Comparison of ENCODE assay signal across 8 mouse cellular contexts in genomic region chr14:96518954-96519682, GRCm38 (mm10). TPM values are rescaled to one million over a fixed set of nuclear protein-coding genes. Genes with fewer than 3 reads are reported as not detected.
DNase-seq lines count a peak whose midpoint lies in the region; ATAC-seq lines count a peak whose summit lies in the region.

Gene Klhl1 (minus strand): TSS chr14:96519102.

- peak; percentile 26; the same call in 1 of the 2 replicates for ATAC-seq in cerebellum, adult (ENCODE audit: insufficient number of reproducible peaks, low FRiP score, low TSS enrichment)
- ATAC-seq in forebrain, embryonic 16.5 days, result peak; percentile 93
- ATAC-seq in limb, embryonic 15.5 days (ENCODE audit: insufficient number of reproducible peaks, low FRiP score, low TSS enrichment, low read depth), result no peak
- ATAC-seq in stomach, embryonic 15.5 days (ENCODE audit: insufficient read depth, low FRiP score, low read depth), result no peak

- H3K4me2 ChIP-seq in forebrain, embryonic 16.5 days (ENCODE audit: low read length), result peak within 1 kb of the TSS; percentile 92
- H3K4me2 ChIP-seq in limb, embryonic 15.5 days, result peak within 1 kb of the TSS; percentile 82
- H3K4me2 ChIP-seq in stomach, embryonic 15.5 days, result peak within 1 kb of the TSS; percentile 91

- no peaks in the 10 kb centered on the region for H3K9me3 ChIP-seq in forebrain, embryonic 16.5 days (ENCODE audit: control insufficient read depth, low read length)
- H3K9me3 ChIP-seq in limb, embryonic 15.5 days, result no peaks in the 10 kb centered on the region
- H3K9me3 ChIP-seq in stomach, embryonic 15.5 days, result no peaks in the 10 kb centered on the region

- no peaks in the 10 kb centered on the region for H3K27me3 ChIP-seq in forebrain, embryonic 16.5 days (replicated peaks; ENCODE audit: control insufficient read depth, insufficient read depth, low read length)
- H3K27me3 ChIP-seq in limb, embryonic 15.5 days, result peaks cover 28% of the 10 kb centered on the region
- no peaks in the 10 kb centered on the region for H3K27me3 ChIP-seq in stomach, embryonic 15.5 days (replicated peaks)

- peak within 1 kb of the TSS; percentile 53 for H3K9ac ChIP-seq in forebrain, embryonic 16.5 days (replicated peaks; ENCODE audit: low read depth, low read length)
- H3K9ac ChIP-seq in limb, embryonic 15.5 days, result no peak within 1 kb of the TSS
- H3K9ac ChIP-seq in stomach, embryonic 15.5 days, result no peak within 1 kb of the TSS; the same call in 1 of the 2 replicates

- no peaks in the 10 kb centered on the region for H3K36me3 ChIP-seq in forebrain, embryonic 16.5 days (ENCODE audit: control insufficient read depth, insufficient read depth)
- H3K36me3 ChIP-seq in limb, embryonic 15.5 days, result no peaks in the 10 kb centered on the region
- no peaks in the 10 kb centered on the region for H3K36me3 ChIP-seq in stomach, embryonic 15.5 days

- H3K4me3 ChIP-seq in forebrain, embryonic 16.5 days (replicated peaks; ENCODE audit: low read length), result peak within 1 kb of the TSS; percentile 53
- peak within 1 kb of the TSS; percentile 41 for H3K4me3 ChIP-seq in limb, embryonic 15.5 days
- peak within 1 kb of the TSS; percentile 45 for H3K4me3 ChIP-seq in stomach, embryonic 15.5 days (replicated peaks)

- WGBS in forebrain, embryonic 16.5 days, result 36% methylated on average over 13 of the region's 13 CpGs
- WGBS in limb, embryonic 15.5 days, result 40% methylated on average over 13 of the region's 13 CpGs
- WGBS in stomach, embryonic 15.5 days, result 47% methylated on average over 13 of the region's 13 CpGs

- DNase-seq in cerebellum, adult 8-10 months, result no peak
- peak; percentile 13 for DNase-seq in 3T3-L1 (ENCODE audit: low read depth, low spot score)
- no peak for DNase-seq in B cell, adult 2 months
- no peak for DNase-seq in c-Kit-positive CD71-positive TER-119-positive erythroid progenitor cells, embryonic 14.5 days (ENCODE audit: low spot score)

- H3K27ac ChIP-seq in forebrain, embryonic 16.5 days (ENCODE audit: low read length), result 0 out of 2 replicates have a peak within 1 kb of the TSS, but pooled peaks have one; percentile 11
- H3K27ac ChIP-seq in limb, embryonic 15.5 days, result no peak within 1 kb of the TSS
- no peak within 1 kb of the TSS for H3K27ac ChIP-seq in stomach, embryonic 15.5 days

- peaks cover 10% of the 10 kb centered on the region for H3K4me1 ChIP-seq in forebrain, embryonic 16.5 days (replicated peaks; ENCODE audit: control insufficient read depth, insufficient read depth, low read length)
- peaks cover 14% of the 10 kb centered on the region; the same call in 1 of the 2 replicates for H3K4me1 ChIP-seq in limb, embryonic 15.5 days
- H3K4me1 ChIP-seq in stomach, embryonic 15.5 days, result no peaks in the 10 kb centered on the region

RNA-seq across cellular contexts. Expression of gene Klhl1, which starts in this region (rescaled TPM):
- 2.2 and 3.1 TPM in 2 replicates for polyA plus RNA-seq in forebrain, embryonic 16.5 days (2015; fragmentation: Nextera tagmentation; extraction: Ambion mirVana)
- polyA plus RNA-seq in limb, embryonic 15.5 days (2015; fragmentation: Nextera tagmentation; extraction: Ambion mirVana), result 0.10 and 0.14 TPM in 2 replicates
- polyA plus RNA-seq in stomach, embryonic 15.5 days (2015; fragmentation: Nextera tagmentation; extraction: Ambion mirVana), result 0.40 and 0.52 TPM in 2 replicates

Comparison
In these comparisons a context has a peak if more than half of its experiments do, and no peak if none do; other contexts are left out.
1. ATAC-seq: peak in cerebellum, adult (single experiment) and forebrain, embryonic 16.5 days (single experiment); none in limb, embryonic 15.5 days (single experiment) and stomach, embryonic 15.5 days (single experiment).
2. Peak in every context shown above with its lines, with median percentiles within 50 percentile points of each other: H3K4me2 ChIP-seq and H3K4me3 ChIP-seq.